ENCODE assay signal across 24 mouse cellular contexts in genomic region chr5:24970552-24971275, GRCm38 (mm10).
"Had no signal": no experiment of that assay in that cellular context is flagged by ENCODE, and none has a peak within 500 bp of the region (broad histone marks: within the 10 kb centered on the region; RNA-seq: fewer than 3 reads in every experiment).

No protein-coding gene starts in this region.

- ATAC-seq: intestine, postnatal 0 days; liver, embryonic 12.5 days; midbrain, embryonic 15.5 days had no signal

- H3K9ac ChIP-seq: limb, embryonic 13.5 days; liver, embryonic 12.5 days; liver, embryonic 15.5 days; lung, embryonic 15.5 days; midbrain, embryonic 15.5 days; neural tube, embryonic 13.5 days had no signal

- H3K36me3 ChIP-seq: limb, embryonic 10.5 days; limb, embryonic 13.5 days; liver, embryonic 12.5 days; liver, embryonic 15.5 days; lung, embryonic 15.5 days; midbrain, embryonic 10.5 days; midbrain, embryonic 15.5 days; neural tube, embryonic 13.5 days had no signal

- H3K27ac ChIP-seq: kidney, postnatal 0 days; layer of hippocampus, adult 2 months; limb, embryonic 10.5 days; limb, embryonic 13.5 days; liver, embryonic 12.5 days; liver, embryonic 15.5 days; lung, embryonic 15.5 days; midbrain, embryonic 15.5 days; neural tube, embryonic 13.5 days had no signal

- H3K4me3 ChIP-seq: layer of hippocampus, adult 2 months; limb, embryonic 10.5 days; limb, embryonic 13.5 days; liver, embryonic 12.5 days; liver, embryonic 15.5 days; lung, embryonic 15.5 days; megakaryocyte, embryonic 14.5 days; midbrain, embryonic 10.5 days; midbrain, embryonic 15.5 days; myocyte; neural tube, embryonic 13.5 days had no signal

- H3K27me3 ChIP-seq: limb, embryonic 13.5 days; lung, embryonic 15.5 days; midbrain, embryonic 15.5 days; neural tube, embryonic 13.5 days had no signal

- H3K4me2 ChIP-seq: limb, embryonic 13.5 days; liver, embryonic 12.5 days; liver, embryonic 15.5 days; lung, embryonic 15.5 days; midbrain, embryonic 15.5 days; neural tube, embryonic 13.5 days had no signal

- H3K4me1 ChIP-seq: limb, embryonic 13.5 days; neural tube, embryonic 13.5 days had no signal

- DNase-seq: kidney, adult 2 months; kidney, postnatal 25 days; layer of hippocampus, adult 9-11 months; liver; lung, adult 18-20 months; lung, postnatal 14 days; lung, postnatal 4 days; retina, postnatal 1 day; right cerebral cortex, postnatal 25 days; thymus, adult 18-20 months; thymus, postnatal 14 days had no signal

- H3K9me3 ChIP-seq: limb, embryonic 10.5 days; limb, embryonic 13.5 days; liver, embryonic 12.5 days; liver, embryonic 15.5 days; lung, embryonic 15.5 days; megakaryocyte, embryonic 14.5 days; midbrain, embryonic 10.5 days; midbrain, embryonic 15.5 days; neural tube, embryonic 13.5 days had no signal
